Mouse (Mus musculus) liver, adult 10 weeks (tissue): Measurements from ENCODE around the gene Dkkl1. TPM values are rescaled to one million over a fixed set of nuclear protein-coding genes. Genes with fewer than 3 reads are reported as not detected.

Experiments used
- polyA plus RNA-seq: library from polyadenylated mRNA; stranded (reverse); fragments of 350-450 nt; fragmentation: Illumina TruSeq; extraction: RNeasy Lipid Tissue Mini Kit (QIAGEN cat#74804); gene quantifications from one replicate; pipeline ENCODE4 v1.2.3, GENCODE M21; 2014; ENCODE audit warnings: low read depth, low replicate concordance

The Dkkl1 gene
- not detected for polyA plus RNA-seq

DNA sequence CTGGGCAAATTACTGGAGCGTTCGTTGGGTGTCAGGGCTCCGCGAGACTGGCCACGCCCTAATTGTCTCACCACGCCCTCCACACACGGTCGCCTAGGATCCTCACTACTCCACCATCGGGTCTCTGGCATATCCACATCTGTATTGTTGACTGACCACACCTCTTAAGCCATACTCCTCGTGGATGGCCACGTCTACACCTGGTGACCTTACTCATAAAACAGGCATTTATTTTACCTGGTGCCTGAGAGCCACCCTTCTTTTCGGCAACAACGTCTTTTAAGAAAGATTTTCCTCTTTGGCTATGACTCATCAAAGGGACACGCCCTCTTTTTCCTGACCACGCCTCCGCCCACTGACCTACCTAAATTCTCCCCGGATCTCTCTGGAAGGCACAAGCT lies at the start of gene Dkkl1:
Gene Dkkl1, minus strand, starts transcription at position 297 of the 401 bp plus-strand sequence.

DNA sequence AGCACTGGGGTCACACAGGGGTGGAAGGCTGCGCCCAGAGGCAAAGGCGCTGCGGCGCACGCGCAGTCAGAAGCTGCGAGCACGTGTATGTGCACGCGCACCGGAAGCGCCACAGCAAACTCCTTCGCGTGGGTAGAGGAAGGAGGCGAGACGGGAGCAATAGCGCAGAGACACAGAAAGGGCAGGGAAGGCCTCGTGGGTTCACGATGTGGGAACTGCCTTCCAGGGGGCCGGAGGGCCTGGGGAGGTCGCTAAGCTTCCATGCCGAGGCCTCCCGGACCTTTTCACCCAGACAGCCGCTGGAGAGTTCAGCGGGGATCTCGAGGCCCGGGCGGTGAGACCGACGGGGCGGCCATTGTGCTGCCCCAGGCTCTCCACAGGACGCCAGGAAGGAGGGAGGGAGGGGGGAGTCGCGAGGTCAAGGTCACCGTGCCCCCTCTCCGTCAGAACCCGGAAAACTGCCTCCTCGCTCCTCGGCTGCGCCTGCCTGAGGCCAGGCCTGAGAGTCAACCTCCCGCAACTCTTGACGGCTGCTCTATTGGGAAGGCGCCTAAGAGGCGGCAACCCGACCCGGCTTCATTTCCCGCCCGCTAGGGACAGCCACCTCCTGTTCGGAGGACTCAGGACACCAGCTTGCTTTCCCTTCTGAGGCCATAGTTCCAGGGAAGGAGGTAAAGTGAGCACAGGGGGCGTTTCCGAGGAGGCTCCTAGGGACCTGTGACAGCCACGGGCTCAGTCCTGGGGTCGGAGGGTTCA lies 28.9 kb upstream of the Dkkl1 start, which contains the start of gene Slc6a16:
Gene Slc6a16, plus strand, starts transcription at position 453 of the 756 bp plus-strand sequence.

DNA sequence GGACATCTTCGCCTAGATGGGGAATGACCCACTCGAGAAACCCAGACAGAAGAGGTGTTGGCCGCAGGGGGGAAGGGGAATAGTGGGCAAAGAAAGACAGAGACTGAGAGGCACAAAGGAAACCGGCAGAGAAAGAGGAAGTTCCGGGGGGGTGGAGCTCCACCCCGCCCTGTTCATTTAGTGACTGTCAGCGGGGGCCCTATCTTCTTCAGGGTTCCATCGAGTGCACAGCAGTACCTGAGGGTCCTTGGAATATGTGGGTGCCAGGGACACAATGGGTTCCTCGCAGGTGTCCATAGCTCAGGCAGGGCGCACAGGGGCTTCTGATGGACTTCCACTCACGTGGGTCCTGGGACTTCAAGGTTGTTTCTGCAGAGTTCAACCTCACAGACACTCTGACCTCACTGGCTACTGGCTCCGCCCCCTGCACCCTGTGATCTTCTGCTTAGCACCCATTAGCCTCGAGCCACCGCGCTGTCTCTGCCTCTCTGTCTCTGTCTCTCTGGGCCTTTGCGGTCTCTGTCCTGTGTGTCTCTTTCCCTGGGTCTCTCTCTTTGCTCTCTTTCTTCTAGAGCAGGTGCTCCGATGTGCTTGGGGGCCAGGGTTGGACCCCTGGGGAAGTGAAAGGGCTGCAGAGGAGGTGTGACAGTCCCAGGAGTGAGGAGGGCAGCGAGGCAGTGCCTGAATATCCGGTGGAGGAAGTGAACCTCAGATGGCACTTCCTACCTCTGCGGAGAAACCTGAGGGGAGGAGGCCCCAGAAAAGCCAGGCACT lies 27.0 kb upstream of the Dkkl1 start, which contains the start of gene Cd37:
Gene Cd37, minus strand, starts transcription at position 393 of the 774 bp plus-strand sequence.

DNA sequence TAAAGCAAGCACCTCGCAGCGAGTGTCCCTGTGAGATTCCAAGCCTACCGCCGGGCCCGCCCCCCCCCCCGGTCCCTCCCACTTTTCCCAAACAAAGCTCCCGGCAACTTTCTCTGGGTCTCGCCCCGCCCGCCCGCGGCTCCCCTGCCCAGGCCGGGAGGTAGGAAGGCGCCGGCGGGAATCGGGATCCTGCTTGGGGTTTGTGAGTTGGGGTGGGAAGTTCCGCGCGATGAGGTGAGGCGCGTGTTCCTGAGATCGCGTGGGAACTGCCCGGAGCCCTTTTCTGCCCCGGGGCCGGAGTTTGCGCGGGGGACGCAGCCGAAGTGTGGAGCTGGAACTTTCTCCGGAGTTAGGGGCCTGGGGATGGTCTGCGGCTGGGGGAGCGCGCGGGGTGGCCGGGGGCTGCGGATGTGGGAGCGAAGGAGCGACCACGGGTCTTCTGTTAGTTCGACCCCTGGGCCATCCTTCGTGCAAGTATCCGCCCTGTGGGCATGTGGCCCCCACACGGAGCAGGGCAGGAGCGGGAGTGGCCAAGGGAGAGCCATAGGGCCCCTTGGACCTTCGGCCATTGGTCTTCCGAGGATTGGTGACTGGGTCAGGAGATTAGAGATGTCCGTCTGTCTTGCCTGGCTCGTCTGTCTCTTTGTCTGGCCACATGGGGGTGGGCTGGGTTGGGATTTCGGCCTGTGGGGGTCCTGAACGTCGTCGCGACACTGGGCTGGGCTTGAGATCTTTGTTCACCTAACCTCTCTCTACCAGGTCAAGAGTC lies 3.9 kb upstream of the Dkkl1 start, which contains the start of gene Tead2:
Gene Tead2, plus strand, starts transcription at position 81 of the 769 bp plus-strand sequence.

DNA sequence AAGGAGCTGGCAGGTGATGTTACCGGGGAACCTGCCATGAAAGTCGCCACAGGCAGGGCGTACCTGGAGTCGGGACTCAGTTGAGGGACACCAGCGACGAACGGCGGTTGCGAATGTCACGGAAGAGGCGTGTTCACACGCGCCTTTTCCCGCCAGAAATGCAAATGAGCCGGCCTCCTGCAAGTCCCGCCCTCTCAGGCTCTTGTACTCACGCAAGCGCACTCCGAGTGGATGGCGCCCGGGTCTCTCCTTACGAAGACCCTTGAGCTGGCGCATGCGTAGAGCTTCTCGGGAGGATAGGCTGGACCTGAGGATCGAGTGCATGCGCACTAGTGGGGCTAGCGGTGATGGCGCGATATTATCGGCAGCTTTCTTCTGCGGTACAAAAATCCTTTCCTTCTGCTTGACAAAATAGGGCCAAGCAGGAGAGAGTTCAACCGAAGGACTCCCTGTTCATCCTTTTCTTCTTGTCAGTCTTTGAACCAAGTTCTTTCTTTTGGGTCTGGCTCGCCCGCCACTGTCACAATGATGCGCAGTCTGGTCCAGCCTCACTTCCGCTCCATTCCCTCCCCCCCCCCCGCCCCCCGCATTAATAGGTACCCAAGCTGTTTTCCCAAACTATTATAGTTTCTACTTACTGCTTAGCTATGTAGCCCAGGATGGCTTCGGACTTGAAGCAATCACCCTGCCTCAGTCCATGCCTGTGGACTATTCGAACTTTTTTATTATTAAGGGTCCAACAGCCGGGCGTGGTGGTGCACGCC lies 7.4 kb downstream of the Dkkl1 start, which contains the start of gene Ccdc155:
Gene Ccdc155, minus strand, starts transcription at position 513 of the 764 bp plus-strand sequence.

DNA sequence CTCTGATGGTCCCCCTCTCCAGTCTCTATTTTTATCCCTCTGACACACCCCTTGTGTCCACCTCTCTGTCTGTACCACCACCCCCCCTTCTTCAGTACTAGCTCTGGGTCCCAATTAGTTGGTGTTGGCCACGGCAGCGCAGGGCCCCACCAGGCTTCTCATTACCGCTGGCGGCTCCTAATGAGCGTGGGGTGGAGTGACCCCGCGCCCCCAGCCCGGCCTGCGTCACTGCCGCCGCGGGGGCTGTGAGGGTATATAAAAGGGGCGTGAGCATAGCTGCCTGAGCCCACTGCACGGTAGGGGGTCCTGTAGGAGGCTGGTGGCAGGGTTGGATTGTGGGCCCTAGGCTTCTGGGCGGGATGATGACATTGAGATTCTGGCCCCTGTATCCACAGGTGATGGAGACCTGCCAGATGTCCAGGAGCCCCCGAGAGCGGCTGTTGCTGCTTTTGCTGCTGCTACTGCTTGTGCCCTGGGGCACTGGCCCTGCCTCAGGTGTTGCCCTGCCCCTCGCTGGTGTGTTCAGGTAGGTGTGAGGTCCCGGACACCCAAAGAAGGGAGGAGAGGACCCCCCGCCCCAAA lies 31.0 kb downstream of the Dkkl1 start, which contains the start of gene Pth2:
Gene Pth2, plus strand, starts transcription at position 100 of the 582 bp plus-strand sequence.

DNA sequence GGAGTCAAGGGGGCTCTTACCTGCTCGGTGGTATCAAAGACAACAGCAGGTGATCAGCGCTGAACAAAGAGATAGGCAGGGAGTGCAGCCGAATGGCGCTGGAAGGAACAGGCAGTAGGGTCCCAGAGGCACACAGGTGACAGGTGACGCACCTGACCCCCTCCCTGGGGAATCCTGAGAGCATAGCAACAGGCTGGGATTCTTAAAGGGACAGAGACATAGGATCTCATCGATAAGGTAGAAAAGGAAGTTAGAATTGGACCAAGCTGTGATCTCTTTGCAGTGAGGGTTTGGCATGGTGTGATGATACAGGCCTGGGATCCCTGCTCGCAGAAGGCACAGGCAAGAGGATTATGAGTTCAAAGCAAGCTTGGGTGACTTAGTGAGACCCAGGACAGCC lies 32.5 kb downstream of the Dkkl1 start, which contains the start of gene Gfy:
Gene Gfy, minus strand, starts transcription at position 101 of the 400 bp plus-strand sequence.

DNA sequence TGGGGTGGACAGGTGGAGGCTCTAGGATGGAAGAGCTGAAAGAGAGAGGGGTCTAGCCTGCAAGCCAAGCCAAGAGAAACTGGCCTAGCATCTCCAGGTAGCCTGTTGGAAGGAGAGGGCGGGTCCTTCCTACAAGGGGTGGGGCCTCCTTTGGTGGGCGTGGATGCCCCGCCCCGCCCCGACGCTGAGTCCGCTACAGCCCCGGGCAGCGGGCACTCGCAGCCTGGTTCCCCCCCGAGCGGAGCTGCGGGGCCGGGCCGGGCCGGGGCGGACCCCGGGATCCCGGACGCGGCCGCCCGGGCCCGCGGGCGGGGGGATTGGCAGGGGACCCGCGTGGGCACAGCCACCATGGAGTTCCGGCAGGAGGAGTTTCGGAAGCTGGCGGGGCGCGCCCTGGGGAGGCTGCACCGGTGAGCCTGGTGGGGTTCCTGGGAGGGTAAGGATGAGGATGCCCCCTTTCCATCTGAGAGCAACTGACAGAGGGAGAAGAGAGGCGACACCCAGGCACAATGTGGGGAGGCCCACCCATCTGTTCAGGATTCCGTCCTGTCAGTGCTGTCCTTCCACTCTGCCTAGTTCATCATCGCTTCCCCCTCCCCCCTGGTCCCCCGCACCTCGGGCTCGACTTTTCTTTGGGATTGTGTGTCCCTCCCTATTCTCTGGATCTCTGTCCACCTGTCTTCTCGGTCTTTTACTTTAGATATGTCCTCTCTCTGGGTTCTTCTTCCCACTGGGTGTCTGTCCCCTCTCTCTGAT lies 48.0 kb downstream of the Dkkl1 start, which contains the start of gene Slc17a7:
Gene Slc17a7, plus strand, starts transcription at position 215 of the 756 bp plus-strand sequence.

Other genes starting within 250 kb of the Dkkl1 start
- gene Cpt1c, start 237.3 kb downstream of the Dkkl1 start, polyA plus RNA-seq, result not detected
- 4.2 TPM for gene Prmt1, start 225.6 kb downstream of the Dkkl1 start, polyA plus RNA-seq
- gene Irf3, start 214.5 kb downstream of the Dkkl1 start, polyA plus RNA-seq, result 21.4 TPM
- 0.66 TPM for gene Bcl2l12, start 213.4 kb downstream of the Dkkl1 start, polyA plus RNA-seq
- gene Scaf1, start 195.8 kb downstream of the Dkkl1 start, polyA plus RNA-seq, result 1.3 TPM
- gene Rras, start 194.2 kb downstream of the Dkkl1 start, polyA plus RNA-seq, result 3.7 TPM
- gene Prr12, start 159.3 kb downstream of the Dkkl1 start, polyA plus RNA-seq, result 0.11 TPM
- gene Nosip, start 149.7 kb downstream of the Dkkl1 start, polyA plus RNA-seq, result 3.2 TPM
- gene Prrg2, start 149.5 kb downstream of the Dkkl1 start, polyA plus RNA-seq, result 2.3 TPM
- not detected for gene Rcn3, start 119.9 kb downstream of the Dkkl1 start, polyA plus RNA-seq
- gene Fcgrt, start 108.3 kb downstream of the Dkkl1 start, polyA plus RNA-seq, result 33.3 TPM
- gene Rps11, start 87.7 kb downstream of the Dkkl1 start, polyA plus RNA-seq, result 172 TPM
- 253 TPM for gene Rpl13a, start 83.4 kb downstream of the Dkkl1 start, polyA plus RNA-seq
- not detected for gene Gm45713, start 75.9 kb downstream of the Dkkl1 start, polyA plus RNA-seq
- gene Flt3l, start 75.7 kb downstream of the Dkkl1 start, polyA plus RNA-seq, result 5.4 TPM
- 3.9 TPM for gene Pih1d1, start 57.8 kb downstream of the Dkkl1 start, polyA plus RNA-seq
- 5.2 TPM for gene Aldh16a1, start 57.6 kb downstream of the Dkkl1 start, polyA plus RNA-seq
- gene Slc17a7, start 48.2 kb downstream of the Dkkl1 start, polyA plus RNA-seq, result not detected
- not detected for gene Gfy, start 32.6 kb downstream of the Dkkl1 start, polyA plus RNA-seq
- gene Pth2, start 31.2 kb downstream of the Dkkl1 start, polyA plus RNA-seq, result not detected
- not detected for gene Ccdc155, start 7.3 kb downstream of the Dkkl1 start, polyA plus RNA-seq
- 0.19 TPM for gene Tead2, start 3.6 kb upstream of the Dkkl1 start, polyA plus RNA-seq
- 0.34 TPM for gene Cd37, start 27.0 kb upstream of the Dkkl1 start, polyA plus RNA-seq
- gene Slc6a16, start 28.9 kb upstream of the Dkkl1 start, polyA plus RNA-seq, result 1.2 TPM
- gene Slc6a21, start 65.4 kb upstream of the Dkkl1 start, polyA plus RNA-seq, result not detected
- not detected for gene Trpm4, start 121.6 kb upstream of the Dkkl1 start, polyA plus RNA-seq
- gene Hrc, start 123.1 kb upstream of the Dkkl1 start, polyA plus RNA-seq, result not detected
- not detected for gene Ppfia3, start 154.9 kb upstream of the Dkkl1 start, polyA plus RNA-seq
- gene Lin7b, start 158.4 kb upstream of the Dkkl1 start, polyA plus RNA-seq, result not detected
- gene Snrnp70, start 183.6 kb upstream of the Dkkl1 start, polyA plus RNA-seq, result 36.2 TPM
- gene Kcna7, start 193.5 kb upstream of the Dkkl1 start, polyA plus RNA-seq, result not detected
- not detected for gene Ntf5, start 201.5 kb upstream of the Dkkl1 start, polyA plus RNA-seq
- not detected for gene Lhb, start 208.7 kb upstream of the Dkkl1 start, polyA plus RNA-seq
- gene Gys1, start 222.7 kb upstream of the Dkkl1 start, polyA plus RNA-seq, result 0.64 TPM
- 0.58 TPM for gene Ruvbl2, start 225.9 kb upstream of the Dkkl1 start, polyA plus RNA-seq
- 81.8 TPM for gene Ftl1, start 247.7 kb upstream of the Dkkl1 start, polyA plus RNA-seq